Mouse (Mus musculus) hematopoietic stem cell, adult 5-6 weeks (primary cell): ENCODE measurements around the gene Kmt2c. TPM values are rescaled to one million over a fixed set of nuclear protein-coding genes. Genes with fewer than 3 reads are reported as not detected.

Experiments used
- ATAC-seq, 2 experiments: fragments of 125-278 bp in 1 of 2; replicated peaks in 1 of 2; 2 replicates each; pipeline ENCODE4 v1.8.0; 2016 to 2017; ENCODE audit warnings: inconsistent platforms in 2 of 2, mild to moderate bottlenecking in 2 of 2, moderate number of reproducible peaks in 2 of 2, low read depth in 1 of 2, moderate TSS enrichment in 1 of 2; ENCODE audit not compliant: low FRiP score in 2 of 2, poor library complexity in 2 of 2, severe bottlenecking in 2 of 2, insufficient read depth in 1 of 2, low TSS enrichment in 1 of 2
- total RNA-seq: library from RNA; stranded (forward); fragments of 172-1452, 232-1000 nt; gene quantifications from 2 replicates; pipeline ENCODE4 v1.2.3, GENCODE M21; 2017

The Kmt2c gene
- total RNA-seq, 1 experiment from 2014 or later, result 48.5 TPM

DNA sequence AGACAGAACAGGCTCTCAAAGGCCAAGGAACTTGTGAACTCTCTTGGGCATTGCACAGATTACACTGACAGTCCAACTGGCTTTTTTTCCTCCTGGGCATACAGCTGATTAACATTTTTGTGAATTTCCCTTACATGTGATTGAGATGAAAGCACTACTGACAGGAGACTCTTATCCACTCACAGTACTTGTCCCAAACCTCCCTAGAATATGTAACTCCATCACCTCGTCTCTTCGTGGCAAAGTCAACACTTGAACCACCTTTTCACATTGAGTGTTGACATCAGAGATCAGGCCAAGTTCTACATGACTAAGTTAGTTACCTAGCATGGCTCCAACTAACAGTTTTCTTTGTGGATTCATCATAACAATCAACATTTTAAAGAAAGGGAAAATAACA, 45.9 kb downstream of the Kmt2c start:
- no peak for ATAC-seq

DNA sequence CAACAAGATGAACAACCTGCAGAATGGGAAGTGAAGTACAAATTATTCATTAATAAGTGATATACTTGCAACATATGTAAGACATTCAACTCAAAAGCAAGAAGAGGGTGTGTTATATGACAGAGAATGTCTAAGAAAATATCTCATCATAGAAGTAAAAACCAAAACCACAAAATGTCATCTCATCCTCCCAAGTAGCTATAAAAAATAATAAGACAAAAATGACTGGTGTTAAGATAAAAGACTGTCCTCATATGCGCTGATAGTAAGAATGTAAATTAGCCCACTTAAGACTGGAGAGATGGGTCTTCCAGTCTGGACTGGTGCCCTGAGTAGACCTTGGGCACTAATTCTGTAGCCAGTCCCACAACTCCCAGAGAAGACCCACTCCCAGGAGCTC, 61.1 kb downstream of the Kmt2c start:
- no peak for ATAC-seq

DNA sequence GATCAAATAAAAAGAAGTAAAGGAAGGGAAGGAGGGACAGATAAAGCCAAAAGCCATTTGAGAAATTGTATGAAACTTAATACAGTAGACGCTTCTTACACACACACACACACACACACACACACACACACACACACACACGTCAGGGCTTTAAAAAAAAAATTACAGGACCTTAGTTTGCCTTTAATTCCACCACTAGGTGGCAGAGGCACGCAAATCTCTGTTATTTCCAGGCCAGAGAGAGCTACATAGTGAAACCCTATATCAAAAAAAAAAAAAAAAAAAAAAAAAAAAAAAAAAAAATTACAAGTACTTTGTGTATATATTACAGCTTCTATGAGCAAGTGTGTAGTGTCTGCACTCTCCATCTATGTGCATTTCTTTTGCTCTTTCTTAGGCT, 62.5 kb downstream of the Kmt2c start:
- peak; percentile 64 to 81; a peak in 3 of 4 replicates for ATAC-seq

DNA sequence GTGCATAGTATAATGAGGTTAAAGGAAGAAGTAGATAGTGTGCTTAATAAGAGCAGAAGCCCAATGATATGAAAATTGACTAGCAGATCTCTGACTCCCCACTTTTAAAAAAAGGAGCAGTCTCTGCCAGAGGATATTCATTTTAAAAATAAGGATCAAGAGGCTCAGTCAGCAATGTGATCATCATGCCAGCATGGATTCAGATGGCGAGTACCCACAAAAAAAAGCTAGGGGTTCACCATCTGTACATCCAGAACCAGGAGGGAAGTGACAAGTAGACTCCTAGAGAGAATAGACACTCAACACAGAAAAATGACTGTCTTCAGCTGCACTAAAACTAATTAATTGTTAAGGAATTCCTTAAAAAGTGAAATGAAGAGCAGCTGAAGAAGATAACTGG, 76.0 kb downstream of the Kmt2c start:
- no peak for ATAC-seq

DNA sequence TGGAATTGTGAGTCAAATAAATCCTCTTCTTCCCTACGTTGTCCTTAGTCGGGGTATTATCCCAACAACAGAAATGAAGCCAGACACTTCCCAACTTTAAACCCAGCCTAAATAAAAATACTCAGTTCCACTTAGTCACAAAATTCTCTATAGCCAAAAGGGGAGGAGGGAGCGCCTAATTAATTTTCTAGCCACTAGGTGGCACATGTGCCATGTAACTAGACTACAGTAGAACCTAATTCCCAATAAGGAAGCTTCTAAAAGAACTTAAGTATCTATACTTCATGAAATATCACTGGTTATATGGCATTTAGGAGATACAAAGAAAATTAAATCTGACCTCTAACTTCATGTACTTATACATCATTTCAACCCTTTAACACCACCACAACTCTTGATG, 78.0 kb downstream of the Kmt2c start:
- peak; percentile 56 to 82; a peak in 3 of 4 replicates for ATAC-seq

DNA sequence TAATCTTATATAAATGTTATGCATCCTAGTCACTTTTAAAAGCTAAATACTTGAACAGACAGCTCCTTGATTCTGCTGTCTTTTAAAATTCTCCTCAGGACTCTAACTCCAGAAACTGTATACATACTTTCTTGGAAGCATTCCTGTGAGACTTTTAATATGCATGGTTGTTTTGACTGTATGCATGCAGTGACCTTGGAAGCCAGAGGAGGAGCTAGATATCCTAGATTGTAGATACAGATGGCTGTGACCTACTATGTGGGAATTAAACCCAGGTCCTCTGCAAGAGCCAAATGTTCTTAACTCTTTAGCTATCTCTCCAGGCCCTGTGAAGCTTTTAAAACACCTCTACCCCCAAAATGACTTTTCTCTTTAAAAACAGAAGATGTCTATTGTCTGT, 83.2 kb downstream of the Kmt2c start:
- no peak for ATAC-seq

DNA sequence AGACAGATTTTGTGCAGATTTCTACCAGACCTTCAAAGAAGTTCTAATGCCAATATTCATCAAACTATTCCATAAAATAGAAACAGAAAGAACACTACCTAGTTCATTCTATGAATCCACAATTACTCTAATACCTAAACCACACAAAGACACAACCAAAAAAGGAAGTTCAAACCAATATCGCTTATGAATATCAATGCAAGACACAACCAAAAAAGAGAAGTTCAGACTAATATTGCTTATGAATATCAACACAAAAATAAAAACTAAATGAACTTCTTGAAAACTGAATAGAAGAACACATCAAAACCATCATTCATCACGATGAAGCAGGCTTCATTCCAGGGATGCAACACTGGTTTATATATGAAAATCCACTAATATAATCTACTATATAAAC, 101.9 kb downstream of the Kmt2c start:
- ATAC-seq, result no peak

DNA sequence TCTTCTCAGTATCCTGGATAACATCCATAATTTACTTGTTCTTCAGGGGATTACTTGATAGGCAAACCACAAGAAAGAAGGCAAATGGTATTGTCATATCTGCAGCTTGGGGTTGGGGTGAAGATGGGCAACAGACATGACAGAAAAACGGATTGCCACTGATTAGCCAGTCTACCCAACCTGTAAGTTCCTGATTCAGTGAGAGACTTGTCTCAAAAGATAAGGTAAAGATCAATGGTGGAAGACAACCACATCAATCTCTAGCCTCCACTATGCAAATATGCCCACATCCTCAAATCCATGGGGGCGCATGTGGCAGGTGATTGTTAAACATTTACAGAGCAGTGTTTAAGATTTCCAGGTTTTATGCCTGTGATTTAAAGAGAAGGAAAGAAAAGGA, 105.9 kb downstream of the Kmt2c start:
- ATAC-seq, result no peak

DNA sequence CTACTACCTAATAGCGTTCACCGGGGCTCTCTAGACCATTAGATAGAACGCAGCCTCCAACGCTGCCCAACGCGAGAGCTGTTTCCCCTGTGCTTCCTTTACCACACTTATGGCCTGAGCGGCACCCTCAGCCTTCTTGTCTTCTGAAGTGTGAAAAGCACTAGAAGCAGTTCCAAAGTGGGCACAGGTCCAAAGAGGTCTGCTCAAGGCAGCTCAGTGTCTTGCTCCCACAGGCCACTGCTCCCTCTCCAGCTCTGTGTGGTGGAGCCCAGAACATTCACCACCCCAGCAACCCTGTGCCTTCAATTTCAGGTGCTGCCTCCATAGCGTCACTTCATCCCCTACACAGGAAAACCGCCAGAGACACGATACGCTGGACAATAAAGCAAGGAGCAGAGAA, 115.0 kb downstream of the Kmt2c start:
- no peak for ATAC-seq

DNA sequence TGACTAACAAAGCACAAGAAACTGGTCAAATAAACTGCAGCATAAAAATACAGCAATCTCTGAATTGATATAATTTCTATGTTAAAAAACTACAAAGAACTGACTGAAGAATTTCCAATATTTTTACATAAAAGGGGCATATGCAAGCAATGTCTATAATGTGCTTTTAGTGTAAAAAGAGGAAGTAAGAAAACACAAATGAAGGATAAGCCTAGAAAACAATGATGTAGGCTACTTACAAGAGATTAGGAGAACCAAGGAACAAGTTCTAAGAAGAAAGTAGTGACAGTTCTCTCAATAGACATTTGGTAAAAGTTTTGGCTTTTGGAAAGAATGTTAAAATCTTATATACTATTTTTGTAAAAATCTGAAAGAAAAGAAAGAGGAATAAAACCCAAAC, 119.4 kb downstream of the Kmt2c start:
- no peak for ATAC-seq

DNA sequence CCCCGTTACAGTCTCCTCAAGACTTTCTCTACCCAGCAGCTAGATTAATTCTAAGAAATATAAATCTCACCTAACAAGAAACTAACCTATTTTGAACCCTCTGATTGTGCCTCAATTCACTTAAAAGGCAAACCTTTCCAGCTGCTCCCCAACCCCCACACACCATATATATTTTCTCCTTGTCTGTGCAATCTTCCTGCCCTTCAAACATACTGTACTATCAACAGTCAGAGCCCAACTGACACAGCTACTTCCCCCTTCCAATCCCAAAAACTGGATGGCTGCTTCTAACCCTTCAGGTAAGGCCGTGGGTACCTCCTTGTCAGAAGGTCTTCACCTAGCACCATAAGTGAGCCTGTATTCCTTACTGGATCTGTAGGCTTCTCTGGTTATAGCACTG, 130.2 kb downstream of the Kmt2c start:
- ATAC-seq, result no peak

DNA sequence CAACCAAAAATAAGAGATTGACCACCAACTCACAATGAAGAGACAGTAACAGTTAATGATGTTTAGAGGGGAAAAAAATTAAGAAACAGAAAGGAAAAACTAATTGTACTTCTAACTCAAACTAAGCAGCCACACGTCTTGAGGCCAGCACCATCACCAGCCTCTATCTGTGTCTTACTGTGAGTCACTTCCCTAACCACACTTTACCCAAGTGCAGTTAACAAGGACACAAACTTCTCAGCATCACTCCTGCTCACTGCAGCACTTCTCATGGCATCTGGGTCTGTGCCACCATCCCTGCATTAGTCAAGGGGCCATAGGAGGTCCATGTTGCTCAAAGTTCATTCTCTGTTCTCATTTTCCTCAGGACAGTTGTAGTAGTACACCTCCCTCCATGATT, 131.5 kb downstream of the Kmt2c start:
- no peak for ATAC-seq

DNA sequence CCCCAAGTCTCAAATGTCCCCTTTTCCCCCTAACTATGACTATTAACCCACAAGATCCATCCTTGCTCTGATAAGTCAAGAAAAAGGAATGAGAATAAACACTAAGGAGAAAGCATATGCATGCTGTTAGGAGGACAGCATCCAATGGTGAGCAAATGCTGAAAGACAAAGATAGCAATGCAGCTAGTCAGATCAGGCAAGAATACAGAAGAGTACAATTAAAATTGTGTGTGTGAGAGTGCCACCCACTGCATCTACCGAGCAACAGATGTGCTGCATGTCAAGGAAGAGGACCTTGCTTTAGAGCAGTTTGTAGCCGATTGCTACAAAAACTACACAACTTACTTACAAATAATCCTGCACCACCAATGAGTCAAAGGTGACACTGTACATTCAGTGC, 145.1 kb downstream of the Kmt2c start:
- ATAC-seq, result no peak

DNA sequence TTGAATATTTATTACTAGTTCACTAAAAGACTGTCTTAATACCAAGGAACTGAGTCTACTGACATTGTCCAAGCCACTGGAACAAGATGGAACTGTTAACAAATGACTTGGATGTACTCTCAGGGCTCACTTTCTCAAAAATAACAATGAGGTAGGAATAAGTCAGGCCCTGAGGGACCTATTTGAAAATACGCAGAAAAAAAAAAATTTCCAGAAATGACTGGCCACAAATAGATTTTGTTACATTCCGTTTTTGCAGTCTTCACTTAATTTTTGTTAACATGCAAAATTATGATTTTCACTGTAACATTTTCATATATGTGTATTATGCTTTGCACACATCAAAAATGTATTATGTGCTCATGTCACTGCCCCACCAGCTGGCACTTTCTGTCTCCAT, 167.3 kb downstream of the Kmt2c start:
- ATAC-seq, result no peak

DNA sequence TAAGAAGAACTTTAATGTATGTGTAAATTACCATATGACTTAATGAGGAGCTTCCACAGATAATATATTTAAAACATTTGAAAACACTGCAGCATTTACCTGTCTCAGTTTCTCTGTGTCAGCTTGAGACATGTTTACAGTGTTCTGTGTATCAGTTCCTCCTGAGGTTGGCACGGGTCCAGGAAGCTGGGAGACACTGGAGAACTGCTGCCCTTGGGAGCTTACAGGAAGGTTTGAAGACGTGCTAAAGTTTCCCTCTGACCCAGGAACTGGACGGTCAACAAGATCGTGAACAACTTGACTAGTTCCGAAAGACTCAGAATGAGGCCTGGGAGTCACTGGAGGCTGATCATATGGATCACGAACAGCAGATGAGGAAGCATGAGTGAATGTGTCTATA, 184.7 kb downstream of the Kmt2c start:
- ATAC-seq, result no peak

DNA sequence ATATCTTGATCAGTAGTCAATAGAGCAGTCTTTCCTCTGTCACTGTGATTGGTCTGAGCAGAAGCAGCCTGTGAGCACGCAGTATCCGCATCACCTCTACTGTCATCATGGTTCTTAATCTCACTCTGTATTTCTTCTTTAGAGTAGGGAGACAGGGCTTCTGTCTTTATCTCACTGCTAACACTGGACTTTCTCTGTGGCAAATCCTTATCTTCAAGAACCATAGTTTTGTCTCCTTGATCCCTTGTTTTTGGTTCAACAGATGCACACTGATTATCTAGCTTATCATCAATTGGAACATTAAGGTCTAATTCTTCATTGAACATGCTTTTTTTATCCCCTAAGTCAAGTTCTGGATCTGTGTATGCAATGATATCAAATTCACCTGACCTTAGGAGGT, 188.4 kb downstream of the Kmt2c start:
- ATAC-seq, result no peak

DNA sequence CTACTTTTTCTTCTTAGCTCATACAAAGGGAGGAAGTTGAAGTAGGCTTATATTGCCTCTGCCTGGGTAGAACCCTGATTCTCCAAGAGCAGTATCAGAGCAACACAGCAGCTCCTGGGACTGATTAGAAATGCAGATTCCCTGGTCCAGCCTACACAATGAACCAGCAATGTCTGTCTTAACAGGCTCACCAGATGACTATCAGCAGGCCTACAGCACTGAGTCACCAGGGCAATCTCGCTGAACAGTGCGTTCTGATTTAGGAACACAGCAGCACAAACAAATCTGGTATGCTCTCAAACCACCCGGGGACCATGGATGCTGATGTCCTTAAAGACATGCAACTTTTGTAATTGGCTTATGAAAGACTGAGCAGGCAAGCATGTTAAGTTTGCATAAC, 201.8 kb downstream of the Kmt2c start:
- no peak for ATAC-seq

DNA sequence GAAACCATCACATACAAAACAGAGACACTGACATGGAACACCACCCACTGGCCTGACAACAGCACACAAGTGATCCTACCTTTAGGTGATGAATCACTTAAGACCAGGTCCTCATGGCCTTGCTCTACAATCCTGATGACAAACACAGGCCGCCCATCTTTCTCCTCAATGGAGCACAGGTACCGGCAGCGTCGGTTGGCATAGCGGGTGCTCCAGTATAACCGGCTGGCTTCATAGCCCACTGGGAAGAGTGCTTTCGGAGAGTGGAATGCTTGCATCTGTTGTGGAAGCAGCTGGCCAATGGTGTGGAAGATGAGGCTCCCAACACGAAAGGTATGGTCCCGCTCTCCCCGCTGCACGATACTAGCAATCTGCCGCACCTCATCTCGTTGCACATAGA, 214.6 kb downstream of the Kmt2c start:
- ATAC-seq, result no peak

DNA sequence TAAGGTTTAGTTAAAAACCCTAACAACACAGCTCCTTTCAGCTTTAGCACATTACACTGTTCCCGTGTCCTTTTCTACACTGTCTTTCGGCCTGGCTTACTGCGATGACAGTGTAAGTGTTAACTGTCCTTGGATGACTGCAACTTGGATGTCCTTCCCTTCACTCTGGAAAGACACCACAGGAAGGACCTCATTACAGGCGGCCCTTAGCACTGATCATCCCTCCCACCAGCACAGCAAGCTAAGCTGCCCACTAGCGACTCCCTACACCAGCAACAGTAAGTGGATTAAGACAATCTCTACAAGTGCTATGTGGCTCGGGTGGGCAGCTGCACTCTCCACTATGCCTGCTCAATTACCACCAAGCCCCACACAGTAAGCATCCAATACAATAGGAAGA, 222.2 kb downstream of the Kmt2c start:
- ATAC-seq, result no peak

DNA sequence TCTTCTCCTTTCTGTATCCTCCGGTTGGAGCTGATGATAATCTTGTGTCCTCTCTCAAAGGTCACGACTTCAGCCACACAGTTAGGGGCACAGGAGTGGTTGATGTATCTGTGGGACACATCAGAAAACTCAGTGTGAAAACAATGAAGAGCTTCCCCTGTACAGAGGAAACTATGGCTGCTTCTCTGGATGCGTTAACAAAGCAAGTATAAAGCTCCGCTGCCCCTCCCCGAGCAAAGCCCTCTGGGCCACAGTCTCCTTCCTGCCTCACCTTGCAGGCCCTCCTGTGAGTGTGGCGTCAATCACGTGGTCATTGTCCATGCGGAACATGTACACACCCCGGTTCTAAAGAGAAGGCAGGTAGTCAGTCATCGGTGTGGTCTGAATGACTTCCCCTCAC, 223.0 kb downstream of the Kmt2c start:
- ATAC-seq, result no peak
